Mouse (Mus musculus): Measurements from ENCODE around the gene Erg.

Gene Erg

GRCm38 (mm10) chr16:95481176-95481575, 105.2 kb downstream of the Erg start:
- DNase-seq (ENCODE audit: low spot score in 2 of 2), result no peak

GRCm38 (mm10) chr16:95478558-95478957, 107.8 kb downstream of the Erg start:
- no peak for DNase-seq (ENCODE audit: low spot score in 2 of 2)

GRCm38 (mm10) chr16:95475041-95475440, 111.4 kb downstream of the Erg start:
- DNase-seq (ENCODE audit: low spot score in 2 of 2), result no peak

GRCm38 (mm10) chr16:95473946-95474345, 112.4 kb downstream of the Erg start:
- no peak for DNase-seq (ENCODE audit: low spot score in 2 of 2)

- DNase-seq (ENCODE audit: low spot score in 2 of 2), result no peak
These were observed 113.6 kb downstream of the Erg start for GRCm38 (mm10) chr16:95472771-95473170.

- DNase-seq (ENCODE audit: low spot score in 2 of 2), result no peak
These were observed 116.9 kb downstream of the Erg start for GRCm38 (mm10) chr16:95469262-95470139.

GRCm38 (mm10) chr16:95467893-95468292, 118.5 kb downstream of the Erg start:
- no peak for DNase-seq (ENCODE audit: low spot score in 2 of 2)

- DNase-seq (ENCODE audit: low spot score in 2 of 2), result no peak
These were observed 119.8 kb downstream of the Erg start for GRCm38 (mm10) chr16:95466548-95466947.

- no peak for DNase-seq (ENCODE audit: low spot score in 2 of 2)
These were observed 121.8 kb downstream of the Erg start for GRCm38 (mm10) chr16:95464609-95465008.

- DNase-seq (ENCODE audit: low spot score in 2 of 2), result no peak
These were observed 122.6 kb downstream of the Erg start for GRCm38 (mm10) chr16:95463796-95464195.

GRCm38 (mm10) chr16:95461941-95462340, 124.5 kb downstream of the Erg start:
- no peak for DNase-seq (ENCODE audit: low spot score in 2 of 2)

GRCm38 (mm10) chr16:95460336-95460735, 126.1 kb downstream of the Erg start:
- no peak for DNase-seq (ENCODE audit: low spot score in 2 of 2)

GRCm38 (mm10) chr16:95459325-95459691, 127.1 kb downstream of the Erg start:
- no peak for DNase-seq (ENCODE audit: low spot score in 2 of 2)

GRCm38 (mm10) chr16:95458590-95459324, 127.6 kb downstream of the Erg start:
- DNase-seq (ENCODE audit: low spot score in 2 of 2), result no peak

- DNase-seq (ENCODE audit: low spot score in 2 of 2), result no peak
These were observed 129.4 kb downstream of the Erg start for GRCm38 (mm10) chr16:95457006-95457405.

GRCm38 (mm10) chr16:95455896-95456295, 130.5 kb downstream of the Erg start:
- DNase-seq (ENCODE audit: low spot score in 2 of 2), result no peak

GRCm38 (mm10) chr16:95455461-95455860, 130.9 kb downstream of the Erg start:
- DNase-seq (ENCODE audit: low spot score in 2 of 2), result no peak

- no peak for DNase-seq (ENCODE audit: low spot score in 2 of 2)
These were observed 134.0 kb downstream of the Erg start for GRCm38 (mm10) chr16:95452411-95452810.

GRCm38 (mm10) chr16:95449361-95449725, 137.1 kb downstream of the Erg start:
- DNase-seq (ENCODE audit: low spot score in 2 of 2), result no peak

GRCm38 (mm10) chr16:95448643-95449360, 137.6 kb downstream of the Erg start:
- DNase-seq (ENCODE audit: low spot score in 2 of 2), result no peak

- no peak for DNase-seq (ENCODE audit: low spot score in 2 of 2)
These were observed 138.5 kb downstream of the Erg start for GRCm38 (mm10) chr16:95447896-95448295.

- no peak for DNase-seq (ENCODE audit: low spot score in 2 of 2)
These were observed 140.0 kb downstream of the Erg start for GRCm38 (mm10) chr16:95446368-95446767.
